Mouse (Mus musculus): ENCODE data around the gene Sec23a.

- TF ChIP-seq POLR2A (IDR thresholded peaks at IDR 0.05; ENCODE audit: insufficient read depth, low read depth, low read length) (no peak), CTCF (IDR thresholded peaks at IDR 0.05) (no peak)
Measured at GRCm38 (mm10) chr12:59017970-59018369, 6.2 kb upstream of the Sec23a start.

All from heart, adult 2 months (tissue).